Mouse (Mus musculus) T-helper 17 cell (primary cell): ENCODE measurements around the gene Uhrf1bp1.
"Not testable (repeated sequence)": the region's sequence is repeated elsewhere in the genome, so short reads cannot be mapped to it uniquely, and the experiment has no call there.

Experiments used
- in situ Hi-C, 2 experiments: fragments of 300-600 bp; cut with MboI, MseI; formaldehyde crosslinking; loops; 1 replicate in 1 of 2; 2 replicates in 1 of 2; pipeline ENCODE4 v1.15.1; 2025; ENCODE audit warnings: high pct_unique_total_duplicates in 2 of 2

Gene Uhrf1bp1

DNA sequence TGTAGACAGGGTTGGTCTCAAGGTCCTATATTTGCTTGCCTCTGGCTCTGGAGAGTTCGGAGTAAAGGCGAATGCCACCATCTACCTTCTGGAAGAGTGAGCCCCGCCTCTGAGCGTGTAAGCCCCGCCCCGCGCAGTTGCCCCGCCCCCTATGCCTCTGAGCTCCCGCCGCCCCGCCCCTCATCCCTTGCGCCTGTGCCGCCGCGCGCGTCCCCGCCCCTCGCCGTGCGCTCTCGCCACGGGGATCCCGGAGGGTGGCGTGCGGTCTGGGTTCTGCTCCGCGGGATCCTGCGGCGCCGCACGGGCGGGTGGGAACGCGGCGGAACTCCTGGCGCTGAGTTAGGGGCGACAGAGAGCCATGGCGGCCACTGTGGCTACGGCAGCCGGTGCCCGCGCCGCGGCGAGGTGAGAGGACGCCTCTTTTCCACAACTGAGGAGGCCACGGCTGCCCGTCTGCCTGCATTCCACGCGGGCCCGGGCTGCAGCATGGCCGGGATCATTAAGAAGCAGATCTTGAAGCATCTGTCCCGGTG lies at the start of gene Uhrf1bp1:
TSS of gene Uhrf1bp1 (plus strand) at position 177 of the 533 bp plus-strand sequence.
- in situ Hi-C loops, result no loop called here

DNA sequence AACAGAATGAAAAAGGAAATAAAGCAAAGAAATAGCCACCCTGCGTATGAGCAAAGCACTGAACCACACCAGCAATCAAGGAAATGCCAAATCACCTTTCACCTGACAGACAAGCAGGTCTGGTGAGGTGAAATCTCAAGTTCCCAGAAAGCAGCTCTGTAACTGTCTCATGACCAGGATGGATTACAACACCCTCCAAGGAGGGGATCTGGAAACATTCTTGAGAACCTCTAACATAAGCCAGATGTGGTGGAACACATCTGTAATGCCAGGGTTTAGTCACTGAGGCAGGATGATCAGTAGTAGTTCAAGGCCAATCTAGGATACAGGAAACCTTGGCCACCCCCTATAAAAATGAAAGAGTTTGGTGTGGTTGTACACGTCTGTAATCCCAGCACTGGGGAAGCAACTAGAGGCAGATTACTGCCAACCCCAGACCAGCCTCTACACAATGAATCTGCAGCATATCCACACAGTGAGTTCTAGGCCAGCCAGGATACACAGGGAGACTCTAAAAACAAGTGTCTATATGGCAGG lies 48.6 kb upstream of the Uhrf1bp1 start:
- in situ Hi-C loops, result no loop called here

DNA sequence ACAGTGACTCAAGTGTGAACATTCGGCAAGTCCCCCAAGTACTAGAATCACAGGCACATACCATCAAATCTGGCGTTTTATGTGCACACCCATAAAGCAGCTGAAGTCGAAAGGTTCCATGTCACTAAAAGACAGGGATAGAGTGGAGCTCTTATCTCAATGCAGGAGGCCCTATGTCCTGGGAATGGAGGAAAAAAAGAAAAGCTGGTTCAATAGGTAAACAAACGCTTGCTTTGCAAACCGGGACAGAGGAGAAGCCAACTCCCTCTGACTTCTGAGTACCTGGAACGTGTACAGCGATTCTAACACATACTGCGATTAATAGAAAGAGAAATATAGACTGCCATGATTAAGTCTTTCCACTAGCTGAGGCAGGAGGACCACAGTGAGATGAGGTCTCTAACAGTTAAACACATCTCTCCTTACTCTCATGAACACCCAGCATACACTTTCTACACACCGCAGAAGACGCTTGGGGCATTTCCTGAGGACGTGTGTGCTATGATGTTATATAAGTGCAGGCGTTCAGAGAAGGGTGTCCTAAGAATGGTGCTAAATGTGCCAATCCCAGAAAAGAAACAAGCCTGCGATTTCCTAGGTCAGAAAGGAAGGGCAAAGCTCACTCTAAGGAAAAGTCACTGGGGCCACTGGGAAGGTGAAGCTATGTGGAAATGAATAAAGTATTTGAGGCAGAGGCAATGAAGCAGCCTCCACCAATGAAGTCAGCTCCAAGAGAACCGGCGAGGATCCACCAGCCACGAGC lies 45.5 kb upstream of the Uhrf1bp1 start:
- in situ Hi-C loops, result no loop called here

DNA sequence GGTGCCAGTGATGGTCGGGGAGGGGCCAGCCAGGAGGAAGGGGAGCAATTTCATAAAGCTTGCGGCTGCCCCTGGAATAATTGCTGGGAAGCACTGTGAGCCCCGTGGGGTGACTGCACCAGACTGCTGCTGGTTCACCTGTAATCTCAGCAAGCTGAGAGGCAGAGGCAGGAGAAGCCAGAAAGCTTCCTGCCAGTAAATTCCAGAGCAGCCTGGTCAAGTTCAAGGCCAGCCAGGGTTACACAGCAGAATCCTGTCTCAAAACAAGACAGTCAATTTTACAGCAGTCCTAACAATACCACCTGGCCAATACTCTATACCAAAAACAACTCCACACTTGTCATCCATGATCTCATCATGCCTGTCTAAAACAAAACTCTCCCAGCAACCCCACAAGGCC lies 44.3 kb upstream of the Uhrf1bp1 start:
- in situ Hi-C loops, result no loop called here

DNA sequence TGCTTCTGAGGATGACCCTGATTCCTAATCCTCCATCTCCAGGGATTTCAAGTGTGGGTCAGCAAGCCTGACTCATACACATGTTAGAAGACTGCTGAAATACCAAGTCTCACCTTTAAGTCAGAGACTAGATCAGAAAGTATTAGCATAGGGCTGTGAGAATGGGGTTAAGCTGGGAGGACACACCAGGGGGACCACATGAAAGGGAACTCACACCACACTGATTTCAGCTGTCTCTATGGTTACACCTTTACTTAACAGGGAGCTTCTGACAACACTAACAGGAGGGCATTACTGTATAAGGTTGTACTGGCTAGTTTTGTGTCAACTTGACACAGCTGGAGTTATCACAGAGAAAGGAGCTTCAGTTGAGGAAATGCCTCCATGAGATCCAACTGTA lies 41.6 kb upstream of the Uhrf1bp1 start:
- in situ Hi-C loops, result loop anchor here in 1 of 2 experiments (5.0 kb wide), 1 partner anchor 47 kb away; no protein-coding TSS in a partner anchor

DNA sequence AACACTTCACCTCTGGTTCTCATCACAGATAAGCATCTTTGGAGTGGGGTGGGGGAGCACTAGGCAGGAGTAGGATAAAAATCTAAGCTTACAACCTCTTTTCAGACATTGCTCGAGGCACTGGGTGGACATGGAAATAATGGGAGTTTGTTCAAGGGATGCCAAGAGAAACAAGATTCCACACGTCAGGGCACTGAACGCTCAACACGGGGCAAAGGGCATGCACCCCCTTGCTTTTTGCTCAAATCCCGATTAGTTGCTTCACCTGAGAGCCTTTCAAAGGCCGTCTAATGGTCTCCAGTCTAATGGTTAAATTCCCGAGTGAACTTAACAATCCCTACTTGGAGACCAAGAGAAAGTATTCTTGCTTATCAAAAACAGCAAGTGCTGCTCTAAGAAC lies 37.2 kb upstream of the Uhrf1bp1 start:
- in situ Hi-C loops, result loop anchor here in 1 of 2 experiments (5.0 kb wide), 1 partner anchor 52 kb away; no protein-coding TSS in a partner anchor

DNA sequence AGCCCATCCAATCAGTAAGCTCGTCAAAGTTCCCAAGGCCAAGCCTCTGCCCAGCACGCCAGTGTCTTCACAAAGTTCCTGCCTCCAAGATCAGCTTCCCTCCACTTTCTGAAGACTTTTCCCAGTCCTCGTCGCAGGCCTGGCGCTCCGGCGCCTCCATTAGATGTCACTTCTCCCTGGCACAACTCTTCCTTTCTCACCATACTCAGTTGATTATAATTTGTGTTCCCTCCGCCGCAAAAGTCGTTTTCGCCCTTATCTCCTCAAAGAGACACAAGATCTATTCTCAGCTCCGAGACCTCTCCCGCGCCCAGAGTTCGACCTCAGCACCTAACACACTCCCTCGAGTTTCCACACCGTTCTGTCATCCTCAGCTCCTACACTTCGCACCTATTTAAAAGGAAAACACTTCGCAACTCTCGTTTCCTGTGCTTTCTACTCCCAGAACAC lies 36.7 kb upstream of the Uhrf1bp1 start:
- in situ Hi-C loops, result loop anchor here in 1 of 2 experiments (5.0 kb wide), 1 partner anchor 52 kb away; no protein-coding TSS in a partner anchor

DNA sequence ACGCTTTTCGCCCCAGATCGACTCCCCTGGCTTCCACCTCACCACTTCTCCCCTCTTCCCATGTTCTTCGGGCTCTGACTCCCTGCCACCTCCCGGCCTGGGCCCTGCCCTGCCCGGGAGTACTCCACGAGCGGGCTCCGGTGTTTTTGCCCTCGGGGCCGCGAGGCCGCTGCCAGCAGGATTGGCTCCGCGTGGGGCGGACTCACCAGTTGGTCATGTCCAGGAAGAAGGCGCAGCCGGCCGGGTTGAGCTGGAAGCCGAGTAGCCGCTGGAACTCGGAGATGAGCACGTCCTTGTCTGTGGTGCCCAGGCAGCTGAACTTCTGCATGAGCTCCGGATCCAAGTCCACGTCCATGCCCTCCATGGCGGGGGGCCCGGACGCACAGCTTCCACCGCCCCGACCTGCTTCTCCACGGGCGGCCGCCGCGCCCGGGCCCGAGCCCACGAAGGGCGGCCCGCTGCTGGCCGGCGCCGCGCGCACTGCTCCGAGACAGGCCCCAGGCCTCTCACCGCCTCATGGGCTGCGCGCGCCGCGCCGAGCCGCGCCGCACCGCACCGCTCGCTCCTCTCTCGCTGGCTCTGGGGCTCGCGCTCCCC lies 36.2 kb upstream of the Uhrf1bp1 start:
- in situ Hi-C loops, result loop anchor here in 1 of 2 experiments (5.0 kb wide), 1 partner anchor 53 kb away; no protein-coding TSS in a partner anchor

DNA sequence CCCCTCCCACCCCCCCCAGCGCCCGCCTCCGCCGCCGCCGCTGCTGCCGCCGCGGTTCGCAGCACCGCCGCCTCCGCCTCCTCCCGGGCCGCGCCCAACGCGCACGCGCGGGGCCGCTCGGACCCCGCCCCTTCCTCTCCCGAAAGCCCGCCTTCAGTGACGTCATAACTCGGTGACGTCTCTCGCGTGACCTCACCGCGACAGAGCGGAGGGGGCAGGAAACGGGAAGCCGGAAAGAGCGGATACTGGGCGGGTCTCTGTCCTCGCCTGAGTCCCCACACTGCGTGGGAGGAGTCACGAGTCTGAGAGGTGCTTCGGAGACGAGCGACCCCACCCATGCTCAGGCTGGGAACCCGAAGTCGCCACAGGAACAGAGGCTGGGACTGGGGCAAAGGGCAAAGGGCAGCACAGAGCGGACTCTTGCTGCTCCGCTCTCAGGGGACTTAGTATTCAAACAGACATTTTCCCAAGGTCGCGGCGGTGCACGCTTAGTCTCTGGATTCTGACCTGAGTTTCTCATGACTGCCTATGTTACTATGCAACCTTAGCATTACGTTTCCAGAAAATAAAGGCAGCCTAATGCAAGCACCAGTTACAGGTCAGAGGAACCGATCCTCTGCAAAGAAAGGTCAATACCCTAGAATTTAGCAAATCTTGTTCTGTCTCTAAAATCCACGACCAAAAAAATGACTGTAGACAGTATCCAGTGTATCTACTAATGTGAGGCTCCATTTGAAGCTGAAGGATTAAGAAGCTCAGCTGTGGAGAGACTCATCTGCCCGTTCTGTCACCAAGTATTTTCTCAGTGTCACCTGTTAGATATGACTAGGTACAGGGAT lies 35.5 kb upstream of the Uhrf1bp1 start, which contains the start of gene D17Wsu92e:
TSS of gene D17Wsu92e (minus strand) at position 81 of the 839 bp plus-strand sequence.
- in situ Hi-C loops, result no loop called here

DNA sequence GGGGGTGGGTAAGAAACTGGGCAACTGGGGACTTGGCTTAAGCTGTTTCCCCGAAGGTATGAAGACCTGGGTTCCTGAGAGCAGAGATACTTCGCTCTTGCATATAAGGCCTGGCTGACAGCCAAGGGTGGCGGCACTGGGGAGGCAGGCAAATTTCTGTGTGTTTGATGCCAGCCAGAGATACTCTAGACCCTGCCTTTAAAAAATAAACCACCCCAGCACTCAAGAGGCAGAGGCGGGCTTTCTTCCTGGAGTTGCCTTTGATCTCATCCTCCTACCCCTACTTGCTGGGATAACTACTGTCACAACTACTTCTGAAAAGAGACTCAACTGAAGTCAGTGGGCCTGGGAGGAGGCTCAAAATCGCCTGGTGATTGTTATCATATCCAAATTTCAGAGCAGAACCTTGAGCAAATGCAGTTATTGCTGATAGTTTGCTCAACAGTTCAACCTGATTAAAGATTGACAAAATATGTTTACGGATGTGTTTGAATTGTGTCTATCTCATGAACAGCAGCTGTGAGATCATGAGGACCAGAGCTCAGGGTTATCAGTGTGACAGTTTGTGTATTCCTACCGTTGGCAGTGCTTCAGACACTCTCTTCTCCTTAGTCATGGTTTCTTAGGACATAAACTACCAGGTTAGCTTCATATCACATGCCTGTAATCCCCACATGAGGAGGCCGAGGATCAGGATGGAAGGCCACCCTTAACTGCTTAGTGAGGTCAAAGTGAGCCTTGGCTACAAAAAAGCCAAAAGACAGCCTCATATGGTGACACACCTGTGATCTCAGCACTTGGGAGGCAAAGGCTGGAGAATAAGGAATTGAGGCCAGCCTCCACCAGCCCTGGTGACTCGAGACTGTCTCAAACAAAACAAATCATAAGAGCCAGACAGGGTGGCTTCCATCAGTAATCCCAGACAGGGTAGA lies 34.6 kb upstream of the Uhrf1bp1 start:
- in situ Hi-C loops, result no loop called here

DNA sequence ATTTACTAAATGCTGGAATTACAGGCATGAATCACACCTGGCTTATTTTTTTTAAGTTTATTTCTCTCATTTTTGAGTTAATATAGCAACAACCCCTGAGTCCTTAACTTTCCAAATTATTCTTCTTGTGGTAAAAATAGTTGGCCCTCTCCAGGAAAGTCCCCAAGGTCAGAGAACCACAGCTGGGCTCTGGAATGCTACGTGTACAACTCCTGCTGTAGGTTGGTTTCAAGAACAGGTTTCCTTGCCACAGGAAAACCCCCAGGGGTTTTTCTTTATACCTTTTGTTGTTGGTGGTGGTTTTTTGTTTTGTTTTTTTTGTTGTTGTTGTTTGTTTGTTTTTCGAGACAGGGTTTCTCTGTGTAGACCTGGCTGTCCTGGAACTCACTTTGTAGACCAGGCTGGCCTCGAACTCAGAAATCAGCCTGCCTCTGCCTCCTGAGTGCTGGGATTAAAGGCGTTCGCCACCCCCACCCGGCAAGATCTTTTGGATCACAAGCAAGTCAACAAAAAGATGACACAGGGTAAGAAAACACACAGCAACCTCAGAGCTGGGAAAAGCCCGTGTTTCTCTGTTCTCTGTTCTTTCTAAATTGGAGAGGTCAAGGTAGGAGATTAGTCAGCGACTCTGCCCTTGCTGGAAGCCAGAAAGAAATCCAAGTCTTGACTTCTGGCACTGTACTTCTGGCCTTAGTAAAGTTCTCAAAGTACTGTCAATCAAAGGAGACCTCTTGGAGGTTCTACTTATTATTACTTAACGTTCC lies 32.9 kb upstream of the Uhrf1bp1 start:
- in situ Hi-C loops, result no loop called here

DNA sequence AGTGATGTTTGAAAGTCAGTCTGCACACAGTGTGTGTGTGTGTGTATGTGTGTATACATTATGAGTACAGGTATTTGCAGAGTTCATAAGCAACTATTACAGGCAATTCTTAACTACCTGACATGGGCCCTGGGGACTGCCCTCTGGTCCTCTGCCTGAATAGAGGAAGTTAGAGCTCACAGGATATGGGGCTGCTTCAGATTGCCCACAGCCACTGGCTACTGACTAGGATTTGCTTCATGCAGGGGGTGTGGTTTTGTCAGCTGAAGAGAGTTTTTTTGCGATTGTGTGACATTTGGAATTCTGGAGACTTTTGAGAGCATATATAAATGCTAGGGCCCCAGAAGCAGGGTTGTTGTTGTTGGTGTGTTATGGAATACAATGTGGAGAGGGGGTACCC lies 31.3 kb upstream of the Uhrf1bp1 start:
- in situ Hi-C loops, result loop anchor here in 1 of 2 experiments (5.0 kb wide), 1 partner anchor 273 kb away; no protein-coding TSS in a partner anchor

DNA sequence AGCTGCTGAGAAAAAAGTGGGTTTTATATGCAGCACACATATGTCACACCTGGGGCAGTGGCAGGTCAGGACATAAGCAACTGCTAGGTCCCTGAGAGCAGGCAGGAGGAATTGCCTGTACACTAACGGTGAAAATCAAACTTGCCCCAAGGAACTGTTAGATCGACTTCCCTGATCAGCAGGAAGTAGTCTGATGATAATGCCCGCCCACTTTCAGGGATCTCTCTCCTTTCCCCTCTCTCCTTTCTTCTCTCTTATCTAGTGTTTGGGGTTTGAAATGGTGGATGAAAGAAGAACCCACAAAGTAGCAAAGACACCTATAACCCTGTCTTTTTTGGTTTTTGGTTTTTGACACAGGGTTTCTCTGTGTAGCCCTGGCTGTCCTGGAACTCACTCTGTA lies 30.7 kb upstream of the Uhrf1bp1 start:
- in situ Hi-C loops, result loop anchor here in 1 of 2 experiments (5.0 kb wide), 1 partner anchor 273 kb away; no protein-coding TSS in a partner anchor

DNA sequence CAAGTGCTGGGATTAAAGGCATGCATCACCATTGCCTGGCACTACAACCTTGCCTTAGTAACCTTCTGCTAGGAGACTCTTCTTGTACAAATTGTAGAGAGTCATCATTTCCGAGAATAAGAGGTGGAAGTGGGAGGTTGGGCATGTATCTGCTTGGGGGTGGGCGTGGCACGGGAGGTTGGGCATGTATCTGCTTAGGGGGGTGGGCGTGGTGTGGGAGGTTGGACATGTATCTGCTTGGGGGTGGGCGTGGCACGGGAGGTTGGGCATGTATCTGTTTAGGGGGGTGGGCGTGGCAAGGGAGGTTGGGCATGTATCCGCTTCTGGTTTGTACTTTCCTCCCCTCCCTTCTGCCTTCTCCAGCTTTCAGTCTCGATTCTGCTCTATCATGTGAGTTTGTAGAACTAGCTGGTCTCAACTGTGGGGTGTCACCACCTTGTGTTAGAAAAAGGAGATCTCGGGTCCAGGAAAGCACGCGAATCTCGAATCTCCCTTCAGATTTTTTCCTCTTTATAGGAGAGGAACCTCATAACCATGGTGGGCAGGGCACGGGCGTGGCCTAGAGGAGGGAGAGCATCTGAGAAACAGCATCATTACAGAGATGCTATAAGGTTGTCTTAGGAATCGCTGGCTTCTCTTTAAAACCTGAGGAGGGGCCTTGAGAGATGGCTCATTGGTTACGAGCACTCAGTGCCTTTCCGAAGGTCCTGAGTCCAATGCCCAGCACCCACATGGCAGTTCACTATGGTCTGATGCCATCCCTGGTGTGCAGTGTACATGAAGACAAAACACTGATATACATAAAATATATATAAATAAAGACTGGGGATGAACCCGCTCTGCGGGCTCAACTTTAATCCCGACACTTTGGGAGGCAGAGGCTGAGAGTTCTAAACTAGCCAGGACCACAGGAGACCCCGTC lies 30.0 kb upstream of the Uhrf1bp1 start:
- in situ Hi-C loops, result loop anchor here in 1 of 2 experiments (5.0 kb wide), 1 partner anchor 274 kb away; no protein-coding TSS in a partner anchor

DNA sequence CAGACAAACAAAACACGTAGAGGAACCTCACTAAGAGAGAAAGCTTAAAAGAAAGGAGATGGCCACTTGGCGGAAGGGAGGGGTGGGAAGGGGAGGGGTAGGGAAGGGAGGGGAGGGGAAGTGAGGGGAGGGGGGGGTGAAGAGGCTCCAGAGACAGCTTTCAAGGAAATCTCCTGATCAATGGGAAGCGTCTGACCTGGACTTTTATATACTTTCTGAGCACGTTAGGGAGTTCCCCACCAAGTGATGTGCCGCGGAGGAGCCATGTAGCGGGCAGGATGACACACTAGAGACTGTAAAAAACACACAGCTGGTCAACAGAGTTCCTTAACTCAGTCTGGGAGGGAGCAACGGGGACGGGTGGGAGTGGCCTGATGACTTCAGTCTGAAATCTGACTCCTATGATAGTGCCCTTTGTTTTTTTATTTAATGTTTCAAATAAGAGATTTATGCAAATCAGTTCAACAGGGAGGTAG lies 29.3 kb upstream of the Uhrf1bp1 start:
- in situ Hi-C loops, result loop anchor here in 1 of 2 experiments (5.0 kb wide), 1 partner anchor 275 kb away; no protein-coding TSS in a partner anchor

DNA sequence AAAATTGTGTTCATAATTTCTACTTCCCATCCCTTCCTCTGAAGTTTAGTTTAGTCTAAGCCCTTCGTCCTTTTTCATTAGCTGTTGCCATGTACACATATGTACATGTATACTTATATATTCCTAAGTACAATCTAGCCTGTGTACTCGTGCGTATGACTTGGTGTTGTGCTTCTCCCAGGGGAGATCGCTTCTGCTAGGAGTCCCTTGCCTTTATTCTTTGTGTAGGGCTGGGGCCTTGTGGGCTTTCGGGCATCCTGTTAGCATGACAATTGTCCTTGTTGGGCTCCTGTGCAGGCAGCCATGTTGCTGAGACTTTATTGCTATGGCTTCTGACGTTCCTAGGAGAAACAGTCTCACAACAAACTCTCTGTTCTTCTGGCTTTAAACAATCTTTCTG lies 28.7 kb upstream of the Uhrf1bp1 start:
- in situ Hi-C loops, result loop anchor here in 1 of 2 experiments (5.0 kb wide), 1 partner anchor 275 kb away; no protein-coding TSS in a partner anchor

DNA sequence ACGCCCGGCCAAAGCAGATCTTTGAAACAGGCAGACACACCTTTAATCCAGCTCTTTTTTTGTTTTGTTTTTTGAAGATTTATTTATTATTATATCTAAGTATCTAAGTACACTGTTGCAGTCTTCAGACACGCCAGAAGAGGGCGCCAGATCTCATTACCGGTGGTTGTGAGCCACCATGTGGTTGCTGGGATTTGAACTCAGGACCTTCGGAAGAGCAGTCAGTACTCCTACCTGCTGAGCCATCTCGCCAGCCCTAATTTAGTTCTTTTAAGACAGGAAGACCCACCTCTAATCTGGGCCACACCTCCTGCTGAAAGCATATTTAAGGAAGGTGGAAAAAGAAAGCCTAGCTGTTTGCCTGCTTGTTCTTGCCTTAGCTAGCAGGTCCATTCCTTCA lies 25.8 kb upstream of the Uhrf1bp1 start:
- in situ Hi-C loops, result no loop called here

DNA sequence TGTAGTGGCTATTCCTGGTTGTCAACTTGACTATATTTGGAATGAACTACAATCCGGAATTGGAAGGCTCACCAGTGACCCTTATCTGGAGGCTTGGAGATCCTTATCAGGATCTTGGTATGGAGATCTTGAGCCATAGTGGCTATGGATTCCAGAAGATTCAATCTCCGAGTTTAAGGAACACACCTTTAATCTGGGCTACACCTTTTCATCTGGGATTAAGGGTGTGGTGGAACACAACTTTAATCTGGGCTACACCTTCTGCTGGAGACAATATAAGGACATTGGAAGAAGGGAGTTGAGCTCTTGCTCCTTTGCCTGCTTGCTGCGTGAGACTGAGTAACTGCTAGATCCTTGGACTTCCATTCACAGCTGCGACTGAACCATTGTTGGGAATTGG lies 18.4 kb upstream of the Uhrf1bp1 start, which contains the start of gene Snrpc:
TSS of gene Snrpc (plus strand) at position 301 of the 400 bp plus-strand sequence.
- in situ Hi-C loops, result not testable (repeated sequence)
